Mouse (Mus musculus): ENCODE measurements at regions not wholly inside any gene's neighbourhood (a gene's known extent, or its start where the extent isn't known, plus 50 kb on each side); places are given as distances from the start of the nearest gene placed in this dataset.

DNA sequence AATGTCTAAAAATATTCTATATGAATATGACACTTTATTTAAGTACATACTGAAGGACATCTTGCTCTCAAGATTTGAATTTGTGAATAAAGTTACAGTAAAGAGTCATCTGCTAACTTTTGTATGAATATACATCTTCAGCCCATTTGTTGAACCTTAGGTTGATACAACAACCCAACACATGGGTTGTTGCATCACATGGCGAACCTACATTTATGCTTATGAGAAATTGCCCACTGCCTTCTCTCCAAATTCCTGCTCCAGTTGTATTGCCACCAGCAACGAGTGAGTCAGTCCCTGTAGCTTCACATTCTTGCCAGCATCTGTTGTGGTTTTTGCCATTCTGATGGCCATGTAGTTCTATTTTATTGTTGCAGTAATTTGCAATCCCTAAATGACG, 2023.7 kb upstream of the 5930422O12Rik start:
- Histone ChIP-seq H3K9ac (ENCODE audit: low read depth, low read length) (no peak overlapping the region), H3K27me3 (ENCODE audit: control insufficient read depth, insufficient read depth, low read length) (no peaks in the 10 kb centered on the region), H3K4me3 (ENCODE audit: insufficient read depth, low read depth, low read length) (no peak overlapping the region), H3K4me1 (ENCODE audit: control insufficient read depth, insufficient read depth, low read length) (no peaks in the 10 kb centered on the region), H3K36me3 (ENCODE audit: control insufficient read depth, insufficient read depth, low read length) (no peaks in the 10 kb centered on the region), H3K27ac (replicated peaks; ENCODE audit: insufficient read depth, low read depth, low read length) (no peak overlapping the region), H3K79me2 (ENCODE audit: control insufficient read depth, insufficient read depth, low read length) (no peaks in the 10 kb centered on the region)
- no peak for DNase-seq (ENCODE audit: extremely low read depth, low read depth, low spot score)
- no peak for TF ChIP-seq CTCF (IDR thresholded peaks at IDR 0.05; ENCODE audit: low read depth, low read length)
- no peak for TF ChIP-seq POLR2A (IDR thresholded peaks at IDR 0.05; ENCODE audit: extremely low read depth, insufficient read depth, low read length)
- 82% methylated on average over 3 of the region's 3 CpGs for WGBS

DNA sequence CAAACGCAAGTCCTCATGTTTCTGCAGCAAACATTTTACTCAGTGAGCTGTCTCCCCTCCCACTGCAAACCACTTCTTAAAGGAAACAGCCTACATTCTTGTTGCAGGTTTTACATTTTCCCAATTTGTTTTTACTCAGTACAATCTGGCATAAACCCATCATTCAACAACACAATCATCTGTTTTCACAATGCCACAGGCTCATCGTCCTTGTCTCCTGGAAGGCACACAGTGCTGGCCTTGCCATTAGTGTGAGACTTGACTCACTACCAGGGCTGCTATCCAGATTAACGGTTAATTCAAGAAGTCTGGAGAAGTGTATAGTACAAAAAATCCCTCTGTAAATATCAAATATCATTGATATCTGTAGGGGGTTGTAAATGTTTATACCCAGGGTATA, 2006.3 kb upstream of the 5930422O12Rik start:
- Histone ChIP-seq H3K27me3 (ENCODE audit: control insufficient read depth, insufficient read depth, low read length) (no peaks in the 10 kb centered on the region), H3K79me2 (ENCODE audit: control insufficient read depth, insufficient read depth, low read length) (no peaks in the 10 kb centered on the region), H3K4me3 (ENCODE audit: insufficient read depth, low read depth, low read length) (no peak overlapping the region), H3K27ac (replicated peaks; ENCODE audit: insufficient read depth, low read depth, low read length) (no peak overlapping the region), H3K9ac (ENCODE audit: low read depth, low read length) (no peak overlapping the region), H3K4me1 (ENCODE audit: control insufficient read depth, insufficient read depth, low read length) (no peaks in the 10 kb centered on the region), H3K36me3 (ENCODE audit: control insufficient read depth, insufficient read depth, low read length) (no peaks in the 10 kb centered on the region)
- DNase-seq (ENCODE audit: extremely low read depth, low read depth, low spot score): no peak
- WGBS: 63% methylated on average over 3 of the region's 3 CpGs
- TF ChIP-seq POLR2A (IDR thresholded peaks at IDR 0.05; ENCODE audit: extremely low read depth, insufficient read depth, low read length) (no peak), CTCF (IDR thresholded peaks at IDR 0.05; ENCODE audit: low read depth, low read length) (no peak)

DNA sequence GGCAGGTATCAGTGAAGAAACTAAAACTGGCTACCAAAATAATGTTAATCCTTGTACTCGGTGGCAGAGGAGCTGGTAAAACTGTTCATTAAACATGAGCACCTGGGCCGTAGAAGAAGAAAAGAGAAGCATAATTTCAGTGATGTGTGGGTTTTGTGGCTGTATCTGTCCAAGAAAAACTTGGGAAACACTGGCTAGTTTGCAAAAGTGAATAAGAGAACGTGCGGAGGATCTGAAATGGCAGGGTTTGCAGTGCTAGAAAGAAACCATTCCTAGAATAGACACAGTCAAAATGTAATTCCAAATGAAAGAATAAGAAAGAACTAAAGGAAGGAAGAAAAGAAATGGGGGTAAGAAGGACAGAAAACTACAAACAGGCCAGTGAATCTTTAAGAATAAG, 2000.8 kb upstream of the 5930422O12Rik start:
- DNase-seq (ENCODE audit: extremely low read depth, low read depth, low spot score): no peak
- TF ChIP-seq POLR2A (IDR thresholded peaks at IDR 0.05; ENCODE audit: extremely low read depth, insufficient read depth, low read length): no peak
- TF ChIP-seq CTCF (IDR thresholded peaks at IDR 0.05; ENCODE audit: low read depth, low read length): no peak
- no peak overlapping the region for H3K9ac ChIP-seq (ENCODE audit: low read depth, low read length)
- no peaks in the 10 kb centered on the region for H3K36me3 ChIP-seq (ENCODE audit: control insufficient read depth, insufficient read depth, low read length)
- no peak overlapping the region for H3K27ac ChIP-seq (replicated peaks; ENCODE audit: insufficient read depth, low read depth, low read length)
- no peak overlapping the region for H3K4me3 ChIP-seq (ENCODE audit: insufficient read depth, low read depth, low read length)
- WGBS: 91% methylated on average over 4 of the region's 4 CpGs
- H3K79me2 ChIP-seq (ENCODE audit: control insufficient read depth, insufficient read depth, low read length): no peaks in the 10 kb centered on the region
- H3K4me1 ChIP-seq (ENCODE audit: control insufficient read depth, insufficient read depth, low read length): no peaks in the 10 kb centered on the region
- H3K27me3 ChIP-seq (ENCODE audit: control insufficient read depth, insufficient read depth, low read length): no peaks in the 10 kb centered on the region

DNA sequence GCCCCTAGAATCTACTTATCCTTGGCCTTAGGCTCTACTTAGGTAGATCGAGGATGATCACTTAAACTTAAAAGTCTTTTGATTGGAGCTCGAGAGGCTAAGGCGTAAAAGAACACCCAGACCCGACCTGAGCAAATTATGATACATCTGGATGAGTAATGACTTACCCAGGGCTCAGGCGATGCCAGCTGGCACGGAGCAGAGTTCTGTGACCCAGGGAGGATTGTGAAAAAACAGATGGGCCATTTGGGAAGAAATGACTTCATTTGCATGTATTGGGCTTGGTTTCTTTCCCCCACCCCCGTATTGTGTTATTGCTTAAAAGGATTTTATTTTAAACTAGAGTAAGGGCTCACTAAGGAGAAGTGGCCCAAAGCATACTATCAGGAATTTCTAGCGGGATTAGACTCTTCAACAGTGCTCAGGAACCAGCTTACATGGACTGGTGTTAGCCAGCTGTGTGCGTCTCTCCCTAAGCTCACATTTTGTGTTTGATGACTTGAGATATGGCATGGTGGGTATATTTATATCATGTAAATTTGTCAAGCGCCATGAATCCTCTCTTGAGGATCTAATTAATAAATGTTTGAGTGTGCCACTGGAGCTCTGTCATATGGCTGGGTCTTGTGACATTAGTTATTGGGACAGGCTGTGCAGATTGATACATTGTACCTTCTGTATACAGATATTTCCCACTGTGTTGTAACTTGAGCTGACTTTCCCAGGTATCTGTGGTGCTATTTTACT, 1991.9 kb upstream of the 5930422O12Rik start:
- TF ChIP-seq POLR2A (IDR thresholded peaks at IDR 0.05; ENCODE audit: extremely low read depth, insufficient read depth, low read length): no peak
- no peak for TF ChIP-seq CTCF (IDR thresholded peaks at IDR 0.05; ENCODE audit: low read depth, low read length)
- Histone ChIP-seq H3K36me3 (ENCODE audit: control insufficient read depth, insufficient read depth, low read length) (no peaks in the 10 kb centered on the region), H3K4me1 (ENCODE audit: control insufficient read depth, insufficient read depth, low read length) (no peaks in the 10 kb centered on the region), H3K79me2 (ENCODE audit: control insufficient read depth, insufficient read depth, low read length) (no peaks in the 10 kb centered on the region), H3K9ac (ENCODE audit: low read depth, low read length) (no peak overlapping the region), H3K27me3 (ENCODE audit: control insufficient read depth, insufficient read depth, low read length) (no peaks in the 10 kb centered on the region), H3K4me3 (ENCODE audit: insufficient read depth, low read depth, low read length) (no peak overlapping the region), H3K27ac (replicated peaks; ENCODE audit: insufficient read depth, low read depth, low read length) (no peak overlapping the region)
- DNase-seq (ENCODE audit: extremely low read depth, low read depth, low spot score): no peak
- 90% methylated on average over 10 of the region's 10 CpGs for WGBS

DNA sequence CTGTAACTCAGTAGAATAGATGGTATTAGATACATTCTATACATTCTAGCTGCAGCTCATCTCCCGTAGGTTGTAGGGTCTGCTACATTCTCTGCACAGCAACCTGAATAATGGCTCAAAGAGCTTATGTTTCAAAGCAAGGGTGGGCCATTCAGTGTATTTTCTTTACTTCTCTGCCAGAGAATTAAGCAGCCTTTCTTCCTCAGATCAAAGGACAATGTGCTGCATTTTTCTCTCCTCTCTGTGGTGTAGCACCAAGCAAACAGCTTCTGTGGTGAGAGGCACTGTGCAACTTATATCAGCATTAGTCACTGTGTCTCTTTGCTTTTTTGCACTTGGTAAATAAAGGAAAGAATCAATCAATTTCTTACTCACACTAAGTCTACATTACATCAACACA, 1983.7 kb upstream of the 5930422O12Rik start:
- Histone ChIP-seq H3K27me3 (ENCODE audit: control insufficient read depth, insufficient read depth, low read length) (no peaks in the 10 kb centered on the region), H3K4me3 (ENCODE audit: insufficient read depth, low read depth, low read length) (no peak overlapping the region), H3K27ac (replicated peaks; ENCODE audit: insufficient read depth, low read depth, low read length) (no peak overlapping the region), H3K79me2 (ENCODE audit: control insufficient read depth, insufficient read depth, low read length) (no peaks in the 10 kb centered on the region), H3K36me3 (ENCODE audit: control insufficient read depth, insufficient read depth, low read length) (no peaks in the 10 kb centered on the region), H3K9ac (ENCODE audit: low read depth, low read length) (no peak overlapping the region), H3K4me1 (ENCODE audit: control insufficient read depth, insufficient read depth, low read length) (no peaks in the 10 kb centered on the region)
- 61% methylated on average over 1 of the region's 1 CpGs for WGBS
- TF ChIP-seq POLR2A (IDR thresholded peaks at IDR 0.05; ENCODE audit: extremely low read depth, insufficient read depth, low read length) (no peak), CTCF (IDR thresholded peaks at IDR 0.05; ENCODE audit: low read depth, low read length) (no peak)
- peak; percentile 1 for DNase-seq (ENCODE audit: extremely low read depth, low read depth, low spot score)

DNA sequence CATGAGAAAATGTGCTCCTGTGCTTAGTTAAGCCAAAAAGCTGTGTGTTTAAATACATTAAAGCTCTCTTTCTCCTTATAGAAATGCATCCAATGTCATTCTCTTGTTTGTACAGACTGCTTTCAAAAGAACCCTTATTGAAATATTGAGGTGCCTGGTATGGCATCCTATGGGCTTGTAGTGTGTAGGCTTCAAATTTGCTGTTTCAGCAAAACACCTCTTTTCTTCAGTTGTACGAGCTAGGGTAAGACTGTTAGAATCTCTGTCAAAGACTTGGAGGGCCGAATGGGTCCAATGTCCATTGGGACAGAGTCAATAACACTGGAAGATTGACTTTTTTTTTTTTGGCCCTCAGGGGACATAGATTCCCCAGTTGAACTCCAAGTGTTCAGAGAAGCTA, 1980.5 kb upstream of the 5930422O12Rik start:
- H3K36me3 ChIP-seq (ENCODE audit: control insufficient read depth, insufficient read depth, low read length): no peaks in the 10 kb centered on the region
- no peaks in the 10 kb centered on the region for H3K4me1 ChIP-seq (ENCODE audit: control insufficient read depth, insufficient read depth, low read length)
- H3K79me2 ChIP-seq (ENCODE audit: control insufficient read depth, insufficient read depth, low read length): no peaks in the 10 kb centered on the region
- no peak for DNase-seq (ENCODE audit: extremely low read depth, low read depth, low spot score)
- WGBS: 59% methylated on average over 2 of the region's 2 CpGs
- no peak overlapping the region for H3K9ac ChIP-seq (ENCODE audit: low read depth, low read length)
- TF ChIP-seq CTCF (IDR thresholded peaks at IDR 0.05; ENCODE audit: low read depth, low read length): no peak
- no peak for TF ChIP-seq POLR2A (IDR thresholded peaks at IDR 0.05; ENCODE audit: extremely low read depth, insufficient read depth, low read length)
- no peak overlapping the region for H3K4me3 ChIP-seq (ENCODE audit: insufficient read depth, low read depth, low read length)
- H3K27me3 ChIP-seq (ENCODE audit: control insufficient read depth, insufficient read depth, low read length): no peaks in the 10 kb centered on the region
- no peak overlapping the region for H3K27ac ChIP-seq (replicated peaks; ENCODE audit: insufficient read depth, low read depth, low read length)
